Mouse (Mus musculus) lung, adult 2 months (tissue): ENCODE data around the gene Gm9817. TPM values are rescaled to one million over a fixed set of nuclear protein-coding genes. Genes with fewer than 3 reads are reported as not detected.
A peak's percentile ranks its signal among the peaks of the same experiment; 100 is the strongest.

Source experiments
- DNase-seq: peaks from one replicate; pipeline ENCODE4 v3.0.0; 2022
- H3K4me1 ChIP-seq: fragments of 200-500 bp; 2 replicates; pipeline ENCODE4 v1.6.1; 2011; ENCODE audit warnings: low read length; ENCODE audit not compliant: control insufficient read depth, insufficient read depth
- H3K4me3 ChIP-seq: fragments of 200-500 bp; replicated peaks from 2 replicates; pipeline ENCODE3; 2011; ENCODE audit warnings: low read depth, mild to moderate bottlenecking, control low read depth, low read length; ENCODE audit errors: extremely low read depth
- CTCF ChIP-seq: fragments of 200-500 bp; IDR thresholded peaks from 2 replicates; pipeline ENCODE4 v1.5.1; 2011; ENCODE audit warnings: mild to moderate bottlenecking, low read length, control low read depth; ENCODE audit not compliant: insufficient read depth
- POLR2A ChIP-seq: fragments of 200-500 bp; IDR thresholded peaks from 2 replicates; pipeline ENCODE4 v1.6.1; 2011; ENCODE audit warnings: low read depth, mild to moderate bottlenecking, control low read depth, low read length, borderline replicate concordance; ENCODE audit errors: extremely low read depth
- WGBS: fragments of 180-500 bp; shearing (Covaris S2); methylation state at CpG from one replicate; pipeline ENCODE4 v1.1.7; 2018; 5-methylcytosine and 5-hydroxymethylcytosine counted together
- polyA plus RNA-seq: library from polyadenylated mRNA; depleted of rRNA; stranded (reverse); fragments of >200 nt; gene quantifications from 2 replicates; pipeline ENCODE4 v1.2.3, GENCODE M21; 2012

Gm9817 gene
- polyA plus RNA-seq, 1 experiment, result 0.07 TPM

DNA sequence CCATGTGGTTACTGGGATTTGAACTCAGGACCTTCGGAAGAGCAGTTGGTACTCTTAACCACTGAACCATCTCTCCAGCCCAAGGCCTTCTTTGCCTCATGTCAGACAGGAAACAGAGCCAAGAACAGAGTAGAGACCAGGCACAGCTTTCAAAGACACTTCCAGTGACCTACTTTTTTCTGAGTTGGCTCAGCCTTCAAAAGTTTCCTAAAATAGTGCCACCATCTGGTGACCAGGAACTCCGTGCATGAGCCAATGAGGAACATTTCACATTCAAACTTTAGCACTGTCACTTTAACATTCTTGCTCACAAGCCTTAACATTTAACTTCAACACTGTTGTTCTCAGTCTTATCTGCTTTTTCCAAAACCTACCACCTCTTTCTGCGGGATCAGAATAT, 2.3 kb downstream of the Gm9817 start:
- no peak overlapping the region for H3K4me3 ChIP-seq
- DNase-seq, result no peak
- H3K4me1 ChIP-seq, result no peaks in the 10 kb centered on the region
- TF ChIP-seq POLR2A (no peak), CTCF (no peak)
- WGBS, result 77% methylated on average over 3 of the region's 3 CpGs

DNA sequence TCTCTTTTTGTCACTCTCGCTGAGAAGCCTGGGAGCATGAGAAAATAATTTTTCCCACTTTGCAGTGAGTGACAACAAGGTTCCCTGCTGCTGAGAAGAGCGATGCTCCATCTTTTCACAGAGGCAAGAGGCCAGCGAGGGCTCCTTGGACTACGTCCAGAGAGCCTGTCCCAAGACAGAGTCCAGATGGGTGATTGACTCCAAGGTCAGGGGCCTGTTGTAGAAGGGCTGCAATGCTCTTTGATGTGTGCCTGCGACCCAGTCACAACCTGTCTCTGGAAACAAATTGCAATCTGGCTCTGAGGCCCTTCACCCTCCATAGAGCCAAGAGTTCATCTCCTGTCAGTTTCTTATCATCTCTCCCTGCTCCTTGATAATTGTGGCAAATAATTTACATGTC, 5.2 kb downstream of the Gm9817 start:
- no peaks in the 10 kb centered on the region for H3K4me1 ChIP-seq
- 37% methylated on average over 5 of the region's 5 CpGs for WGBS
- no peak for DNase-seq
- no peak for TF ChIP-seq CTCF
- TF ChIP-seq POLR2A, result no peak
- no peak overlapping the region for H3K4me3 ChIP-seq

DNA sequence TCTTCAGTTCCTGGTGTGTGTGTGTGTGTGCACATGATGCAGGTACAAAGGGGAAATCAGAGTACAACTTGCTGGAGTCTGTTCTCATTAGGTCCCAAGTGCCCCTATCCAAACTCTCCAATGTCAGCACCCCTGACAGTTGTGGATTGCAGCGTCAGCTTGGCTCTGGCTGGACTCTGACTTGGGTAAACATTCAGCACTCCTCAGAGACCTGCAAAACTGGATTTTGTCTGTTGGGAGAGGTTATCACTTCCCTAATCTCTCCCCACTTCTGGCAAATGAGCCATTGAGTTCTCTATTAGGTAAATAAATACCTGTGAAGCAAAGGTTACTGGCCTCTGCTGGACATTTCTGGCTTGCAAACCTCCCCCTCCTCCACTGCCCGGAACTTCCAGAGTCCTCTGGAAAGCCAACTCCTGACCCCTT, 10.3 kb downstream of the Gm9817 start:
- WGBS, result 22% methylated on average over 2 of the region's 2 CpGs
- DNase-seq, result peak; percentile 41
- TF ChIP-seq POLR2A (no peak), CTCF (no peak)

DNA sequence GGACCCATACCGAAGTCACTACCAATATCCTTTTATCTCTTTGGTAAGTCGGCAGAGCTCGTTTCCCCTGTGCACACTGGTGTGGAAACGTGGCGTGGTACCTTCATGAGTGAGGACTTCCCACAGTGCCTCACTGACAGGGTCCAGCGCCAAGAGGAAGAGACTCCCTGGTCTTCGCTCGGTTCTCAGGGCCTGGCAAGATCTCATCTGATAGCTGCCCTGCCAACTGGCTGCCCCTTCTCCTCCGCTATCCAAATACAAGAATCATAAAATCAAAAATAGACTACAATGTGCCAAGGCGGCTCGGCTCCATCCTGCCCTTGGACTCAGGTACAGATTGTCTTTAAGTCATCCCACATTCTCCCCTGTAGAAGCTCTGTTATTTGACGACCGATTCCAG, 11.4 kb downstream of the Gm9817 start:
- TF ChIP-seq POLR2A (no peak), CTCF (no peak)
- peaks cover 3% of the 10 kb centered on the region; the same call in 1 of the 2 replicates for H3K4me1 ChIP-seq
- H3K4me3 ChIP-seq, result no peak overlapping the region
- WGBS, result 69% methylated on average over 13 of the region's 13 CpGs
- DNase-seq, result no peak

More for the DNA sequence above, 10.3 kb downstream of the Gm9817 start:
- Histone ChIP-seq H3K4me3 (no peak overlapping the region), H3K4me1 (peaks cover 3% of the 10 kb centered on the region; the same call in 1 of the 2 replicates)

GRCm38 (mm10) chr13:45092816-45093215, 14.3 kb downstream of the Gm9817 start:
- peaks cover 3% of the 10 kb centered on the region; the same call in 1 of the 2 replicates for H3K4me1 ChIP-seq
- no peak for DNase-seq
- 80% methylated on average over 4 of the region's 4 CpGs for WGBS
- H3K4me3 ChIP-seq, result no peak overlapping the region
- TF ChIP-seq POLR2A (no peak), CTCF (no peak)

GRCm38 (mm10) chr13:45095028-45095427, 16.5 kb downstream of the Gm9817 start:
- no peak for DNase-seq
- 80% methylated on average over 9 of the region's 9 CpGs for WGBS
- TF ChIP-seq CTCF (no peak), POLR2A (no peak)

DNA sequence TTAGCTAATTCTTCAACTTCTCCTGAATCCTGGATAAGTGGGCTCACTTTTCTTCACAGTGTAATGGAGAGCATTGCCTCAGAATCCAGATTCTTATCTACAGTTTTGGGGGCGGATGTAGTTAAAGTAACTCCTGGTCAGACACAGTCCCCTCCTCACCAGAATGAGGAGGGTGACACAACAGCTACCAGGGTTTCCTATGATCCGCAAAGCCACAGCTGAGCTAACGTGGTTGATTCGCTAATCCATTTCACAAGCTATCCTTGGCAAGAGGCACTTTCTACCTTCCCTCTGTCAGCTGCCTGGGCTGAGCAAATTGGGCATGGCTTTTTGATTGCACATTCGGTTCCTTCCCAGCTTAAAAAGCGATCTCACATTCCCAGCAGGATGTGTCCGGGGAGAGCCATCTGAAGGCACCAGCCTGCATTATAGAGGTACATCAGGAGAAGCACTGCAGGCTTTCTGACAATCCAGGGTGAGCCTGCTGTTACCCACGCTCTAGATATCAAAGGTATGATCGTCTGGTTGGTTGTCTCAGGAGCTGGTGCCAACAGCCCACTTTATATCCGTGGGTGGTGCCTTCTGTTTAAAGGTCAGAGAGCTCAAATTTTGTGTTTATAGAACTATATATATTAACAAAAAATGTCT, 21.2 kb downstream of the Gm9817 start:
- Histone ChIP-seq H3K4me1 (no peaks in the 10 kb centered on the region), H3K4me3 (no peak overlapping the region)
- TF ChIP-seq POLR2A, result no peak
- TF ChIP-seq CTCF, result no peak
- no peak for DNase-seq
- WGBS, result 67% methylated on average over 10 of the region's 10 CpGs

More at GRCm38 (mm10) chr13:45095028-45095427, 16.5 kb downstream of the Gm9817 start:
- Histone ChIP-seq H3K4me3 (no peak overlapping the region), H3K4me1 (no peaks in the 10 kb centered on the region)

DNA sequence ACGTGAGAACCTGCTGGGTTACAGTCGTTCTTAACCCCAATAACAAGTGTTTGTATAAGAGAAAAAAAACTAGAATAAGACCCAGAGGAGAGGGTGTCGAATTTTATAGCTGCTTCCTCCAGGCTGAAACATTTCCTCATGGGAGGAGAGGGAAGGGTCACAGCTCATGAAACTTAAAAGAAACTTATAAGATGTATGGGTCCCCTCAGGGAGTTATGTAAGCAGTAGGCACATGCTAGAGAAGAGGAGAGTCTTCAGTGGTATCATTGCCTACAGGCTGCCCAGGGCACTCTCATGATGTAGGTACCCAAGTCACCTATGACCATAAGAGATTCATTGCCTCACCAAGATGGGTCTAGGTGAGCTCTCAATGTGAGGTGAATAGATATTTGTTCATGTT, 28.0 kb downstream of the Gm9817 start:
- no peak for DNase-seq
- no peak overlapping the region for H3K4me3 ChIP-seq
- 55% methylated on average over 3 of the region's 3 CpGs for WGBS
- TF ChIP-seq POLR2A, result no peak
- no peak for TF ChIP-seq CTCF
- H3K4me1 ChIP-seq, result peaks cover 3% of the 10 kb centered on the region

- no peak for DNase-seq
- no peak for TF ChIP-seq POLR2A
- no peak for TF ChIP-seq CTCF
- Histone ChIP-seq H3K4me3 (no peak overlapping the region), H3K4me1 (peaks cover 3% of the 10 kb centered on the region)
- 39% methylated on average over 7 of the region's 7 CpGs for WGBS
These were observed 30.4 kb downstream of the Gm9817 start for GRCm38 (mm10) chr13:45108851-45109390.

DNA sequence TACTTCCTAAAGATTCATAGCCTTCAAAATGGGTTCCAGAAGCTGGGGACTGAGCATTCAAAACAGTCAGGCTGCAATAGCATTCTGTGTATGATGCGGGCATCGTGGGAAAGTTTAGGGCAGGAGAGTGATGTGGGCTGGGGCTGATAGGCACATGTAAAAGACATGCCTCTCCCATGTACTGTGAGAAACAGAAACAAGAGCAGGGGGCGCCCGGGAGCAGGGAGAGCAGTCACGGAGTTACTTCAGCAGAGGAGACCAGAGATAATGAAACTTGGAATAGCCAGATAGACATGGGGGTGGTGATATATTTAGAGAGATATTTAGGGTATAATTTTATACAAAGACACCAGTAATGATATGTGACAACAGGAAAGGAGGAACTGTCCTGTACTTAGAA, 39.9 kb downstream of the Gm9817 start:
- DNase-seq, result no peak
- TF ChIP-seq CTCF (no peak), POLR2A (no peak)
- WGBS, result 83% methylated on average over 5 of the region's 5 CpGs
- Histone ChIP-seq H3K4me3 (no peak overlapping the region), H3K4me1 (no peaks in the 10 kb centered on the region)
